Mouse (Mus musculus) forebrain, embryonic 13.5 days (tissue): ENCODE data around the gene Nme3. TPM values are rescaled to one million over a fixed set of nuclear protein-coding genes. Genes with fewer than 3 reads are reported as not detected.

Experiments used
- polyA plus RNA-seq: library from polyadenylated mRNA; unstranded; fragments of >200 nt; fragmentation: Nextera tagmentation; extraction: Ambion mirVana; gene quantifications from 2 replicates; pipeline ENCODE4 v1.2.1, GENCODE M21; 2015

Nme3 gene
- polyA plus RNA-seq, 1 experiment from 2014 or later, result 72.1 TPM

Other genes with a start within 250 kb of the Nme3 start
- 15.0 and 16.0 TPM in 2 replicates for gene Slc9a3r2, start 246.2 kb upstream of the Nme3 start, polyA plus RNA-seq
- gene Npw, start 238.0 kb upstream of the Nme3 start, polyA plus RNA-seq, result not detected in 2 replicates
- 14.9 and 16.2 TPM in 2 replicates for gene Zfp598, start 226.8 kb upstream of the Nme3 start, polyA plus RNA-seq
- gene Syngr3, start 206.5 kb upstream of the Nme3 start, polyA plus RNA-seq, result 61.0 and 68.7 TPM in 2 replicates
- 40.7 and 42.5 TPM in 2 replicates for gene Gfer, start 200.3 kb upstream of the Nme3 start, polyA plus RNA-seq
- gene Noxo1, start 200.3 kb upstream of the Nme3 start, polyA plus RNA-seq, result 1.3 TPM in 2 replicates
- 86.9 and 107 TPM in 2 replicates for gene Tbl3, start 188.8 kb upstream of the Nme3 start, polyA plus RNA-seq
- gene Rnf151, start 178.4 kb upstream of the Nme3 start, polyA plus RNA-seq, result 0.18 TPM in 1 of 2 replicates, not detected in the other
- 992 and 1,023 TPM in 2 replicates for gene Rps2, start 178.4 kb upstream of the Nme3 start, polyA plus RNA-seq
- gene Ndufb10, start 172.0 kb upstream of the Nme3 start, polyA plus RNA-seq, result 232 and 253 TPM in 2 replicates
- gene Rpl3l, start 168.7 kb upstream of the Nme3 start, polyA plus RNA-seq, result not detected in 2 replicates
- 18.8 and 22.1 TPM in 2 replicates for gene Msrb1, start 159.9 kb upstream of the Nme3 start, polyA plus RNA-seq
- 0.15 and 0.17 TPM in 2 replicates for gene Hs3st6, start 143.5 kb upstream of the Nme3 start, polyA plus RNA-seq
- not detected in 2 replicates for gene Meiob, start 92.2 kb upstream of the Nme3 start, polyA plus RNA-seq
- 36.7 and 37.1 TPM in 2 replicates for gene Hagh, start 56.4 kb upstream of the Nme3 start, polyA plus RNA-seq
- gene Fahd1, start 46.1 kb upstream of the Nme3 start, polyA plus RNA-seq, result 16.0 and 16.8 TPM in 2 replicates
- gene Igfals, start 30.5 kb upstream of the Nme3 start, polyA plus RNA-seq, result 0.17 and 0.25 TPM in 2 replicates
- 68.5 and 76.9 TPM in 2 replicates for gene Nubp2, start 10.2 kb upstream of the Nme3 start, polyA plus RNA-seq
- 64.3 and 67.4 TPM in 2 replicates for gene Spsb3, start 9.9 kb upstream of the Nme3 start, polyA plus RNA-seq
- gene Eme2, start 1.4 kb upstream of the Nme3 start, polyA plus RNA-seq, result 31.3 and 36.5 TPM in 2 replicates
- 81.4 and 85.4 TPM in 2 replicates for gene Mrps34, start 1.4 kb upstream of the Nme3 start, polyA plus RNA-seq
- gene Mapk8ip3, start 40.5 kb downstream of the Nme3 start, polyA plus RNA-seq, result 60.8 and 73.6 TPM in 2 replicates
- 186 and 217 TPM in 2 replicates for gene Jpt2, start 64.2 kb downstream of the Nme3 start, polyA plus RNA-seq
- 7.9 and 8.3 TPM in 2 replicates for gene Cramp1l, start 119.3 kb downstream of the Nme3 start, polyA plus RNA-seq
- gene Ift140, start 119.6 kb downstream of the Nme3 start, polyA plus RNA-seq, result 18.6 and 22.8 TPM in 2 replicates
- 7.7 and 10.1 TPM in 2 replicates for gene Tmem204, start 187.1 kb downstream of the Nme3 start, polyA plus RNA-seq
- gene Telo2, start 219.5 kb downstream of the Nme3 start, polyA plus RNA-seq, result 41.2 and 45.3 TPM in 2 replicates
- gene Ptx4, start 224.3 kb downstream of the Nme3 start, polyA plus RNA-seq, result not detected in 2 replicates
- 23.6 and 29.6 TPM in 2 replicates for gene Clcn7, start 236.9 kb downstream of the Nme3 start, polyA plus RNA-seq